Mouse (Mus musculus) stomach, postnatal 0 days (tissue): ENCODE measurements around the gene Dner.

Experiments
- CTCF ChIP-seq: IDR thresholded peaks from 2 replicates; pipeline ENCODE4 v1.5.1; 2016; ENCODE audit warnings: antibody characterized with exemption, low read depth, mild to moderate bottlenecking, moderate library complexity
- EP300 ChIP-seq: optimal IDR thresholded peaks from 2 replicates; pipeline ENCODE3; 2016; ENCODE audit warnings: antibody characterized with exemption

- TF ChIP-seq CTCF: no peak
- TF ChIP-seq EP300: no peak
Observed at GRCm38 (mm10) chr1:84737097-84737496, 41.1 kb upstream of the Dner start.
